Mouse (Mus musculus): Measurements from ENCODE around the gene Dennd6b. TPM values are rescaled to one million over a fixed set of nuclear protein-coding genes. Genes with fewer than 3 reads are reported as not detected.

The Dennd6b gene
- polyA plus RNA-seq, 1 experiment from 2014 or later: 12.5 TPM

Small RNAs within 50 kb of the gene (microRNA-seq; reads per million reads assigned to microRNA genes)
- gene Mir6958: not detected
- not detected for gene Mir7118

Other genes starting within 250 kb of the Dennd6b start
- gene Ttll8, start 242.1 kb downstream of the Dennd6b start, polyA plus RNA-seq (2015; fragmentation: Nextera tagmentation; extraction: Ambion mirVana): not detected in 2 replicates
- gene Mlc1, start 217.5 kb downstream of the Dennd6b start, polyA plus RNA-seq (2015; fragmentation: Nextera tagmentation; extraction: Ambion mirVana): 1.1 and 2.4 TPM in 2 replicates
- 1.1 and 1.2 TPM in 2 replicates for gene Mov10l1, start 213.6 kb downstream of the Dennd6b start, polyA plus RNA-seq (2015; fragmentation: Nextera tagmentation; extraction: Ambion mirVana)
- 0.21 and 0.24 TPM in 2 replicates for gene Panx2, start 136.8 kb downstream of the Dennd6b start, polyA plus RNA-seq (2015; fragmentation: Nextera tagmentation; extraction: Ambion mirVana)
- gene Trabd, start 121.4 kb downstream of the Dennd6b start, polyA plus RNA-seq (2015; fragmentation: Nextera tagmentation; extraction: Ambion mirVana): 48.9 and 50.2 TPM in 2 replicates
- 16.0 and 16.4 TPM in 2 replicates for gene Selenoo, start 107.4 kb downstream of the Dennd6b start, polyA plus RNA-seq (2015; fragmentation: Nextera tagmentation; extraction: Ambion mirVana)
- gene Tubgcp6, start 73.4 kb downstream of the Dennd6b start, polyA plus RNA-seq (2015; fragmentation: Nextera tagmentation; extraction: Ambion mirVana): 15.5 and 15.7 TPM in 2 replicates
- 22.0 and 23.4 TPM in 2 replicates for gene Hdac10, start 67.8 kb downstream of the Dennd6b start, polyA plus RNA-seq (2015; fragmentation: Nextera tagmentation; extraction: Ambion mirVana)
- 12.2 and 13.9 TPM in 2 replicates for gene Mapk12, start 55.8 kb downstream of the Dennd6b start, polyA plus RNA-seq (2015; fragmentation: Nextera tagmentation; extraction: Ambion mirVana)
- 9.6 and 10.3 TPM in 2 replicates for gene Mapk11, start 46.9 kb downstream of the Dennd6b start, polyA plus RNA-seq (2015; fragmentation: Nextera tagmentation; extraction: Ambion mirVana)
- gene Plxnb2, start 15.7 kb downstream of the Dennd6b start, polyA plus RNA-seq (2015; fragmentation: Nextera tagmentation; extraction: Ambion mirVana): 134 and 139 TPM in 2 replicates
- 25.7 and 26.4 TPM in 2 replicates for gene Ppp6r2, start 15.1 kb upstream of the Dennd6b start, polyA plus RNA-seq (2015; fragmentation: Nextera tagmentation; extraction: Ambion mirVana)
- gene Sbf1, start 118.8 kb upstream of the Dennd6b start, polyA plus RNA-seq (2015; fragmentation: Nextera tagmentation; extraction: Ambion mirVana): 42.2 and 50.5 TPM in 2 replicates
- gene Adm2, start 126.2 kb upstream of the Dennd6b start, polyA plus RNA-seq (2015; fragmentation: Nextera tagmentation; extraction: Ambion mirVana): 0.64 and 1.0 TPM in 2 replicates
- not detected in 2 replicates for gene Miox, start 137.9 kb upstream of the Dennd6b start, polyA plus RNA-seq (2015; fragmentation: Nextera tagmentation; extraction: Ambion mirVana)
- gene Lmf2, start 159.2 kb upstream of the Dennd6b start, polyA plus RNA-seq (2015; fragmentation: Nextera tagmentation; extraction: Ambion mirVana): 79.0 and 83.6 TPM in 2 replicates
- gene Ncaph2, start 159.2 kb upstream of the Dennd6b start, polyA plus RNA-seq (2015; fragmentation: Nextera tagmentation; extraction: Ambion mirVana): 158 and 172 TPM in 2 replicates
- 3.4 and 7.7 TPM in 2 replicates for gene Sco2, start 177.3 kb upstream of the Dennd6b start, polyA plus RNA-seq (2015; fragmentation: Nextera tagmentation; extraction: Ambion mirVana)
- 1.5 and 1.6 TPM in 2 replicates for gene Tymp, start 180.5 kb upstream of the Dennd6b start, polyA plus RNA-seq (2015; fragmentation: Nextera tagmentation; extraction: Ambion mirVana)
- 9.6 and 16.1 TPM in 2 replicates for gene Odf3b, start 182.8 kb upstream of the Dennd6b start, polyA plus RNA-seq (2015; fragmentation: Nextera tagmentation; extraction: Ambion mirVana)
- gene Klhdc7b, start 188.4 kb upstream of the Dennd6b start, polyA plus RNA-seq (2015; fragmentation: Nextera tagmentation; extraction: Ambion mirVana): 0.04 TPM in 1 of 2 replicates, not detected in the other
- gene Syce3, start 214.0 kb upstream of the Dennd6b start, polyA plus RNA-seq (2015; fragmentation: Nextera tagmentation; extraction: Ambion mirVana): not detected in 2 replicates
- gene Cpt1b, start 229.4 kb upstream of the Dennd6b start, polyA plus RNA-seq (2015; fragmentation: Nextera tagmentation; extraction: Ambion mirVana): 4.7 and 5.7 TPM in 2 replicates
- gene C730034F03Rik, start 233.1 kb upstream of the Dennd6b start, polyA plus RNA-seq (2015; fragmentation: Nextera tagmentation; extraction: Ambion mirVana): 2.6 and 2.9 TPM in 2 replicates
- gene Gm44502, start 233.2 kb upstream of the Dennd6b start, polyA plus RNA-seq (2015; fragmentation: Nextera tagmentation; extraction: Ambion mirVana): not detected in 2 replicates
- 58.4 and 60.4 TPM in 2 replicates for gene Chkb, start 233.4 kb upstream of the Dennd6b start, polyA plus RNA-seq (2015; fragmentation: Nextera tagmentation; extraction: Ambion mirVana)